Mouse (Mus musculus): ENCODE results near the gene Mblac2. TPM values are rescaled to one million over a fixed set of nuclear protein-coding genes. Genes with fewer than 3 reads are reported as not detected.

Mblac2 gene
- total and polyA plus RNA-seq, 3 experiments: 0.58 to 1.2 TPM; not detected in 1

DNA sequence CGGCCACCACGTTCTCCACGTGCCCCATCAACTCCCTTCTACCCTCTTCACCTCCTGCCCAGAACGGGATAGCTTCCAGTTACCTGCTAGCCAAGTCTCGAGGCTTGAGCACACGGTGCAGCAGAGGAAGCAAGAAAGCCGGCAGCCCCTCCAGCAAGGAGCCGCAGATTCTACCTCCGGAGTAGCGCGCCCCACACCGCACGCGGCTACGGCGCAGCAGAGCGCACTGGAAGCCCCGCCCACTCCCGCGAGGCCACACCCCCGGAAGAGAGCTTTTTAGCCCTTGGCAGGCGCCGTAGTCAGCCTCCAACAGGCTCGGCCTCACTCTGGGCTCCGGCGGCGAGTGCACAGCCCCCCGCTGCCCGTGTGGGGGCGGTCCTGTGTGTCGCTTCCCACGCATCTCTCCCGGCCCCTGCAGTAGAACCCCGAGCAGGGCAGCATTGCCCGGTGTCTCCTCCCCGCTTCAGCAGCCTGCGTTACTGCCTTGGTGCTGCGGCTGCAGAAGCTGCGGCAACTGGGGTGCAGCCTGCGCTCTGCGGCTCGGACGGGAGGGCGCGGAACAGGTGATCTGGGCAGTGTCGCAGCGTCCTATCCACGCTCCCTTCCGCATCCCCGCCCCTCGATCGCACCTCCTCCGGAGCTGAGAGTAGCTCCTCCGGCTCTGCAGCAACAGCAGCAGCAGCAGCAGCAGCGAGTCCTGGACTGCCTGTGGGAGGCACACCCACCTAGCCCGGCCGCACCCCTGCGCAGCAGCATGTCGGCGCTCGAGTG lies at the start of gene Mblac2, which contains the start of gene Polr3g (continued):
- no peak for TF ChIP-seq CHD2 (IDR thresholded peaks at IDR 0.05; ENCODE audit: low read length)
- peak; percentile 92 for TF ChIP-seq MXI1 (IDR thresholded peaks at IDR 0.05; ENCODE audit: low read depth, low read length)
- TF ChIP-seq ELF1 (IDR thresholded peaks at IDR 0.05; ENCODE audit: low read depth, low read length): peak; percentile 88
- no peak for TF ChIP-seq RCOR1 (IDR thresholded peaks at IDR 0.05; ENCODE audit: low read depth, low read length)
- TF ChIP-seq E2F4 (IDR thresholded peaks at IDR 0.05; ENCODE audit: borderline replicate concordance, low read depth, low read length): no peak

GRCm38 (mm10) chr13:81663566-81664330 lies 47.4 kb upstream of the Mblac2 start:
- no peak overlapping the region for H3K4me3 ChIP-seq (ENCODE audit: control insufficient read depth in 1 of 2, insufficient read depth in 1 of 2, low read depth in 2 of 2, low read length in 2 of 2)
- no peaks in the 10 kb centered on the region for H3K9me3 ChIP-seq (replicated peaks; ENCODE audit: insufficient read depth, low read length)
- H3K4me1 ChIP-seq (ENCODE audit: control insufficient read depth in 1 of 2, insufficient read depth in 2 of 2, low read length in 2 of 2): peaks cover 0 to 2% of the 10 kb centered on the region in 2 experiments; a peak in 1 of 4 replicates
- no peak for TF ChIP-seq MYB (IDR thresholded peaks at IDR 0.05; ENCODE audit: low read depth, low read length)
- TF ChIP-seq KAT2A (conservative IDR thresholded peaks at IDR 0.05; ENCODE audit: low read depth, low read length): no peak
- no peak for TF ChIP-seq TCF12 (IDR thresholded peaks at IDR 0.05; ENCODE audit: low read depth, low read length)
- TF ChIP-seq EP300 (IDR thresholded peaks at IDR 0.05; ENCODE audit: low read depth in 1 of 2, low read length in 2 of 2): no peak
- no peak for TF ChIP-seq CHD2 (IDR thresholded peaks at IDR 0.05; ENCODE audit: low read length)
- no peak for TF ChIP-seq ETS1 (IDR thresholded peaks at IDR 0.05; ENCODE audit: low read depth, low read length)
- TF ChIP-seq GABPA (IDR thresholded peaks at IDR 0.05; ENCODE audit: low read depth, low read length): no peak
- TF ChIP-seq USF2 (IDR thresholded peaks at IDR 0.05; ENCODE audit: borderline replicate concordance in 1 of 2, insufficient read depth in 1 of 2, low read depth in 1 of 2, low read length in 2 of 2): no peak
- no peak for TF ChIP-seq ZC3H11A (IDR thresholded peaks at IDR 0.05; ENCODE audit: low read depth, low read length)
- TF ChIP-seq POLR2AphosphoS2 (IDR thresholded peaks at IDR 0.05; ENCODE audit: low read length): no peak
- no peak for TF ChIP-seq RAD21 (IDR thresholded peaks at IDR 0.05; ENCODE audit: low read depth, low read length)
- TF ChIP-seq POLR2A (IDR thresholded peaks at IDR 0.05; ENCODE audit: control insufficient read depth in 1 of 2, insufficient read depth in 1 of 2, low read depth in 1 of 2, low read length in 2 of 2, poor library complexity in 1 of 2): no peak
- TF ChIP-seq USF1 (IDR thresholded peaks at IDR 0.05; ENCODE audit: low read depth, low read length): no peak
- no peak for TF ChIP-seq MAZ (IDR thresholded peaks at IDR 0.05; ENCODE audit: low read depth, low read length)
- TF ChIP-seq RCOR1 (IDR thresholded peaks at IDR 0.05; ENCODE audit: low read depth, low read length): no peak
- no peak for TF ChIP-seq TAL1 (IDR thresholded peaks at IDR 0.05; ENCODE audit: low read length)
- no peak overlapping the region for H3K9ac ChIP-seq (ENCODE audit: control insufficient read depth, low read depth, low read length, poor library complexity, severe bottlenecking)
- no peak overlapping the region for H3K27ac ChIP-seq (ENCODE audit: control insufficient read depth, low read depth, low read length)
- no peaks in the 10 kb centered on the region for H3K27me3 ChIP-seq (ENCODE audit: control insufficient read depth in 1 of 2, insufficient read depth in 2 of 2, low read length in 2 of 2)
- DNase-seq (ENCODE audit: low read depth, low spot score): no peak
- H3K79me2 ChIP-seq (ENCODE audit: control insufficient read depth, insufficient read depth, low read length, poor library complexity): 0 out of 2 replicates have a peak, but pooled peaks cover 2% of the 10 kb centered on the region
- H3K36me3 ChIP-seq (ENCODE audit: control insufficient read depth in 1 of 2, insufficient read depth in 2 of 2, low read length in 2 of 2): peaks cover 3% of the 10 kb centered on the region in 2 experiments; a peak in 3 of 4 replicates
